Mouse (Mus musculus) cerebellum, adult 2 months (tissue): ENCODE measurements around the gene Tead3.

ENCODE experiments used
- CTCF ChIP-seq: fragments of 200-500 bp; IDR thresholded peaks from 2 replicates; pipeline ENCODE4 v1.5.1; 2011; ENCODE audit warnings: low read depth, mild to moderate bottlenecking, control low read depth, low read length, moderate library complexity, borderline replicate concordance; ENCODE audit not compliant: insufficient read depth
- POLR2A ChIP-seq: fragments of 200-500 bp; IDR thresholded peaks from 2 replicates; pipeline ENCODE4 v1.6.1; 2011; ENCODE audit warnings: low read length, control low read depth, borderline replicate concordance; ENCODE audit not compliant: insufficient read depth

DNA sequence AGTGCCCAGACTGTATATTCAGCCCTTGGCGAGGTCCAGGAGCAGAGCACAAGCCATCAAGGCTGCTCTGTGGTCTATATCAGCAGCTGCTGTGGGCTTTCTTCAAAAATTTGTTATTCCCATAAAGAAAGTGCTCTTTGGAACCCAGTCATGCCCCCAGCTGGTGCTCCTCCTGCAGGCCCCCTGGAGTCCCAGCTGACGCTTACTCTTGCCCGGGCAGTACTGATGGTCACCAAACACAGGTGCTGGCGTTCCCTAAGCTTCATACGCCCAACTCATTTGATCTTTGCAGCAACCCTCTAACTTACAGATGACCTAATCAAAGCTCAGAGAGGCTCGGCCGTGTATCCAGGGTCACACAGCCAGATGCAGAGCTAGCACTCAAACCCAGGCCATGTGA is 13.1 kb downstream of the Tead3 start:
- TF ChIP-seq CTCF (no peak), POLR2A (no peak)
